Mouse (Mus musculus) 3134 (cell line): ENCODE data around the gene Serpinb9b.
A peak's percentile ranks its signal among the peaks of the same experiment; 100 is the strongest.
"Not testable (repeated sequence)": the region's sequence is repeated elsewhere in the genome, so short reads cannot be mapped to it uniquely, and the experiment has no call there.

Experiments used
- DNase-seq: peaks from one replicate; pipeline ENCODE4 v3.0.0-alpha.2; 2011; ENCODE audit warnings: low spot score; ENCODE audit not compliant: insufficient read length; ENCODE audit errors: extremely low read depth

The Serpinb9b gene

GRCm38 (mm10) chr13:33027244-33027643, at the start of gene Serpinb9b:
Serpinb9b (plus strand) TSS chr13:33027416.
- no peak for DNase-seq

GRCm38 (mm10) chr13:32982556-32983042, 44.6 kb upstream of the Serpinb9b start:
- no peak for DNase-seq

- DNase-seq: no peak
These were observed 41.0 kb upstream of the Serpinb9b start for GRCm38 (mm10) chr13:32986256-32986655.

GRCm38 (mm10) chr13:32993152-32993893, 33.9 kb upstream of the Serpinb9b start:
- no peak for DNase-seq

GRCm38 (mm10) chr13:32993894-32994242, 33.3 kb upstream of the Serpinb9b start:
- DNase-seq: no peak

GRCm38 (mm10) chr13:32995051-32995450, 32.2 kb upstream of the Serpinb9b start:
- no peak for DNase-seq

- no peak for DNase-seq
These were observed 25.9 kb upstream of the Serpinb9b start for GRCm38 (mm10) chr13:33001341-33001740.

- DNase-seq: no peak
These were observed 24.3 kb upstream of the Serpinb9b start, which contains the start of gene Serpinb9 for GRCm38 (mm10) chr13:33002950-33003349. Serpinb9 (plus strand) TSS chr13:33003250.

GRCm38 (mm10) chr13:33003523-33004413, 23.4 kb upstream of the Serpinb9b start:
- DNase-seq: peak; percentile 39

- peak; percentile 95 for DNase-seq
These were observed 22.7 kb upstream of the Serpinb9b start for GRCm38 (mm10) chr13:33004414-33005105.

- peak; percentile 34 for DNase-seq
These were observed 21.6 kb upstream of the Serpinb9b start for GRCm38 (mm10) chr13:33005501-33006075.

GRCm38 (mm10) chr13:33006555-33006954, 20.7 kb upstream of the Serpinb9b start:
- no peak for DNase-seq

GRCm38 (mm10) chr13:33012395-33012794, 14.8 kb upstream of the Serpinb9b start:
- no peak for DNase-seq

GRCm38 (mm10) chr13:33013271-33013670, 13.9 kb upstream of the Serpinb9b start:
- DNase-seq: no peak

GRCm38 (mm10) chr13:33022371-33022770, 4.8 kb upstream of the Serpinb9b start:
- DNase-seq: no peak

GRCm38 (mm10) chr13:33026427-33027057, 674 bp upstream of the Serpinb9b start:
- no peak for DNase-seq

GRCm38 (mm10) chr13:33028146-33028545, 930 bp downstream of the Serpinb9b start:
- DNase-seq: peak; percentile 33

GRCm38 (mm10) chr13:33028550-33028949, 1.3 kb downstream of the Serpinb9b start:
- DNase-seq: peak; percentile 58

- not testable (repeated sequence) for DNase-seq
These were observed 2.3 kb downstream of the Serpinb9b start for GRCm38 (mm10) chr13:33029478-33029877.

GRCm38 (mm10) chr13:33030281-33030680, 3.1 kb downstream of the Serpinb9b start:
- no peak for DNase-seq
